Mouse (Mus musculus) myocyte (in vitro differentiated cells): ENCODE results near the gene Tmem59l.

Experiments used
- MAX ChIP-seq: IDR thresholded peaks from one replicate; pipeline ENCODE4 v1.6.1; 2011; ENCODE audit warnings: low read depth, mild to moderate bottlenecking, control low read depth
- POLR2A ChIP-seq: IDR thresholded peaks from one replicate; pipeline ENCODE4 v1.6.1; 2011; ENCODE audit warnings: low read depth, mild to moderate bottlenecking, control low read depth, moderate library complexity; ENCODE audit not compliant: insufficient read length
- USF1 ChIP-seq: IDR thresholded peaks from one replicate; pipeline ENCODE4 v1.6.1; 2011; ENCODE audit warnings: low read depth, mild to moderate bottlenecking, control low read depth, moderate library complexity

- no peak for TF ChIP-seq USF1
- no peak for TF ChIP-seq MAX
- no peak for TF ChIP-seq POLR2A
These were observed 19.3 kb downstream of the Tmem59l start for GRCm38 (mm10) chr8:70467907-70468306.
